Mouse (Mus musculus) heart, postnatal 10 days (tissue): ENCODE results near the gene Avp. TPM values are rescaled to one million over a fixed set of nuclear protein-coding genes. Genes with fewer than 3 reads are reported as not detected.
"Not testable (repeated sequence)": the region's sequence is repeated elsewhere in the genome, so short reads cannot be mapped to it uniquely, and the experiment has no call there.

Source experiments
- DNase-seq, 2 experiments: peaks; one replicate each; pipeline ENCODE4 v3.0.0; 2021
- intact Hi-C: fragments of 180-260 bp; cut with DNase I; formaldehyde crosslinking; loops from one replicate; pipeline ENCODE4 v1.15.1; 2025
- total RNA-seq, 2 experiments: library from RNA; stranded (reverse); gene quantifications; 2 replicates each; pipeline ENCODE4 v1.2.3; 2021

Gene Avp
- total RNA-seq = 1 to 10 TPM in 1 of 2 experiments, under 1 TPM in 1; 0.60 to 1.1 TPM

GRCm38 (mm10) chr2:130582552-130582951, at the start of gene Avp:
TSS of gene Avp (minus strand) at chr2:130582554.
- DNase-seq = no peak
- intact Hi-C loops = no loop called here

- DNase-seq = peak; percentile 95 to 97
- intact Hi-C loops = no loop called here
These were observed 47.5 kb upstream of the Avp start, which contains the start of the genes Fastkd5 and Ubox5 for GRCm38 (mm10) chr2:130629839-130630203. TSS of gene Fastkd5 (minus strand) at chr2:130630027. TSS of gene Ubox5 (minus strand) at chr2:130630038.

- DNase-seq = no peak
- intact Hi-C loops = no loop called here
These were observed 46.9 kb upstream of the Avp start for GRCm38 (mm10) chr2:130629080-130629838.

GRCm38 (mm10) chr2:130628424-130628823, 46.1 kb upstream of the Avp start:
- DNase-seq = no peak
- intact Hi-C loops = no loop called here

GRCm38 (mm10) chr2:130618972-130619371, 36.6 kb upstream of the Avp start:
- DNase-seq = no peak
- intact Hi-C loops = no loop called here

- peak in 1 of 2 experiments; percentile 34 for DNase-seq
- intact Hi-C loops = no loop called here
These were observed 30.7 kb upstream of the Avp start for GRCm38 (mm10) chr2:130613091-130613490.

- no peak for DNase-seq
- intact Hi-C loops = no loop called here
These were observed 19.8 kb upstream of the Avp start for GRCm38 (mm10) chr2:130602195-130602594.

GRCm38 (mm10) chr2:130598399-130598798, 16.0 kb upstream of the Avp start:
- peak in 1 of 2 experiments; percentile 43 for DNase-seq
- intact Hi-C loops = loop anchor here (2.0 kb wide), 1 partner anchor 34 kb away; no protein-coding TSS in a partner anchor

- intact Hi-C loops = loop anchor here (2.0 kb wide), 1 partner anchor 33 kb away; no protein-coding TSS in a partner anchor
- peak; percentile 41 to 66 for DNase-seq
These were observed 15.3 kb upstream of the Avp start for GRCm38 (mm10) chr2:130597601-130598010.

GRCm38 (mm10) chr2:130595596-130595995, 13.2 kb upstream of the Avp start:
- no peak for DNase-seq
- intact Hi-C loops = no loop called here

GRCm38 (mm10) chr2:130591016-130591415, 8.7 kb upstream of the Avp start:
- intact Hi-C loops = no loop called here
- DNase-seq = no peak

GRCm38 (mm10) chr2:130589761-130590160, 7.4 kb upstream of the Avp start:
- intact Hi-C loops = no loop called here
- peak in 1 of 2 experiments; percentile 37 for DNase-seq

- no peak for DNase-seq
- intact Hi-C loops = no loop called here
These were observed 6.8 kb upstream of the Avp start for GRCm38 (mm10) chr2:130589157-130589556.

GRCm38 (mm10) chr2:130588373-130588772, 6.0 kb upstream of the Avp start:
- DNase-seq = no peak
- intact Hi-C loops = no loop called here

GRCm38 (mm10) chr2:130586016-130586415, 3.7 kb upstream of the Avp start:
- DNase-seq = no peak
- intact Hi-C loops = no loop called here

GRCm38 (mm10) chr2:130583902-130584560, 1.7 kb upstream of the Avp start:
- DNase-seq = peak in 1 of 2 experiments; percentile 34
- intact Hi-C loops = no loop called here

GRCm38 (mm10) chr2:130581201-130581600, 1.2 kb downstream of the Avp start:
- DNase-seq = no peak
- intact Hi-C loops = no loop called here

GRCm38 (mm10) chr2:130579791-130580190, 2.6 kb downstream of the Avp start:
- intact Hi-C loops = no loop called here
- no peak for DNase-seq

- intact Hi-C loops = no loop called here
- DNase-seq = peak; percentile 47 to 69
These were observed 4.2 kb downstream of the Avp start for GRCm38 (mm10) chr2:130578148-130578547.

- intact Hi-C loops = no loop called here
- peak; percentile 38 to 49 for DNase-seq
These were observed 4.7 kb downstream of the Avp start for GRCm38 (mm10) chr2:130577632-130578031.

GRCm38 (mm10) chr2:130577021-130577420, 5.3 kb downstream of the Avp start:
- no peak for DNase-seq
- intact Hi-C loops = no loop called here

- intact Hi-C loops = not testable (repeated sequence)
- peak in 1 of 2 experiments; percentile 25 for DNase-seq
These were observed 5.8 kb downstream of the Avp start for GRCm38 (mm10) chr2:130576564-130576963.
